Mouse (Mus musculus): ENCODE results near the gene Bcl2. TPM values are rescaled to one million over a fixed set of nuclear protein-coding genes. Genes with fewer than 3 reads are reported as not detected.

The Bcl2 gene
- total and polyA plus RNA-seq, 3 experiments, result 30.9 to 87.0 (median 38.8) TPM

DNA sequence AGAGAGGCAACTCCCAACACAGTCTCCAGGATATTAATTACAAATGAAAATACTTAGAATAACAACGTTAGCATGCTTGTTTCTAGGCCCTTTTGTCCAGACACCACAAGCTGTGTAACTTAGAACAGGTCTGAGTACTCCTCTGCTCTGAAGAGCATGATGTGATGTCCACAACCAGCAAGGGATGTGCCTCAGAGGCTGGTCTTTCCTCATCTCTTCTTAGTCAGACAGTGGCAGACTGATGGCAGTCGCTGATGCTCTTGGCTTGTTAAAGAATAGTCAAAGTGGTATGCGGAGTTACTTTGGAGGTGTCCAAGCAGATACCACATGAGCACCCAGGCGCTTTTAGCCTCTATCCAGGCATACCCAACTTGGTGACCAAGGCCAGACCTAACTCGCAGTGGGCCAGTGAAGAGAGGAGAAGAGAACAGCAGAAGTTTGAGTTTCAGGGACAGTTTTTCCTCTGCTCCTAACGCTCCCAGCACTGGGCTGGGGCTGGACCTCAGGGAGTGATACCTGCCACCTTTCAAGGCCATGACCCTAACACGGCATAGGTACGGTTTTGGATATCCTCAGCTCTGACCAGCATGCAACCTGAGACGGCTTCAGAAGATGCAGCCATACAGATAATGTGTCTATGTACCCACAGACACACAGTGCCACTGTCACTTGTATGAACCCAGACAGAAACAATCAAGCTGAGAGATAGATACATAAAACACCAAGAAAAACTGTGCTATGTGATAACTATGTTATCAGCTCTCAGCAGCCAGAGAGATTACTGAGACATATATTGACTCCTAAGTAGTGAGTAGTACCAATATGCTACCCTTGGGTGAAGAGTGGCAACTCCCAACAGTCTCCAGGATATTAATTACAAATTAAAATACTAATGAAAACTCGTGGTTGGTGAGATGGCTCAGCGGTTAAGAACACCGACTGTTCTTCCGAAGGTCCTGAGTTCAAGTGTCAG is 1.3 kb upstream of the Bcl2 start:
- TF ChIP-seq MYB (IDR thresholded peaks at IDR 0.05; ENCODE audit: low read depth, low read length) (no peak), TBP (IDR thresholded peaks at IDR 0.05; ENCODE audit: low read depth, low read length) (peak; percentile 37), POLR2A (IDR thresholded peaks at IDR 0.05; ENCODE audit: control insufficient read depth in 1 of 2, insufficient read depth in 1 of 2, low read depth in 1 of 2, low read length in 2 of 2, poor library complexity in 1 of 2) (peak; percentile 76 to 85; a peak in 3 of 4 replicates), POLR2AphosphoS5 (IDR thresholded peaks at IDR 0.05; ENCODE audit: borderline replicate concordance, low read depth, low read length) (peak; percentile 97), NELFE (IDR thresholded peaks at IDR 0.05; ENCODE audit: low read depth, low read length) (no peak), TAL1 (IDR thresholded peaks at IDR 0.05; ENCODE audit: low read length) (peak; percentile 50; the same call in 1 of the 2 replicates)
- peaks cover 0 to 20% of the 10 kb centered on the region in 2 experiments; a peak in 2 of 4 replicates for H3K36me3 ChIP-seq (ENCODE audit: control insufficient read depth in 1 of 2, insufficient read depth in 2 of 2, low read length in 2 of 2)
- H3K4me1 ChIP-seq (ENCODE audit: control insufficient read depth in 1 of 2, insufficient read depth in 2 of 2, low read length in 2 of 2), result peaks cover 7 to 12% of the 10 kb centered on the region in 2 experiments
- peaks cover 31% of the 10 kb centered on the region for H3K79me2 ChIP-seq (ENCODE audit: control insufficient read depth, insufficient read depth, low read length, poor library complexity)
- peak overlapping the region in 1 of 2 experiments; percentile 14; a peak in 2 of 4 replicates for H3K4me3 ChIP-seq (ENCODE audit: control insufficient read depth in 1 of 2, insufficient read depth in 1 of 2, low read depth in 2 of 2, low read length in 2 of 2)
- peak; percentile 91 for DNase-seq (ENCODE audit: low read depth, low spot score)
- H3K27me3 ChIP-seq (ENCODE audit: control insufficient read depth in 1 of 2, insufficient read depth in 2 of 2, low read length in 2 of 2), result no peaks in the 10 kb centered on the region
- H3K9ac ChIP-seq (ENCODE audit: control insufficient read depth, low read depth, low read length, poor library complexity, severe bottlenecking), result peak overlapping the region; percentile 75
- H3K27ac ChIP-seq (ENCODE audit: control insufficient read depth, low read depth, low read length), result peak overlapping the region; percentile 94
- H3K9me3 ChIP-seq (replicated peaks; ENCODE audit: insufficient read depth, low read length), result no peaks in the 10 kb centered on the region

GRCm38 (mm10) chr1:106714530-106714981 is 482 bp upstream of the Bcl2 start:
- DNase-seq (ENCODE audit: low read depth, low spot score), result peak; percentile 86

DNA sequence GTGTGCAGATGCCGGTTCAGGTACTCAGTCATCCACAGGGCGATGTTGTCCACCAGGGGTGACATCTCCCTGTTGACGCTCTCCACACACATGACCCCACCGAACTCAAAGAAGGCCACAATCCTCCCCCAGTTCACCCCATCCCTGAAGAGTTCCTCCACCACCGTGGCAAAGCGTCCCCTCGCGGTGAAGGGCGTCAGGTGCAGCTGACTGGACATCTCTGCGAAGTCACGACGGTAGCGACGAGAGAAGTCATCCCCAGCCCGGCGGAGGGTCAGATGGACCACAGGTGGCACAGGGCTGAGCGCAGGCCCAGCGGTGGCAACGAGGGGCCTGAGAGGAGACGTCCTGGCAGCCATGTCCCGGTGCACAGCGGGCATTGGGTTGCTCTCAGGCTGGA is 1.7 kb downstream of the Bcl2 start:
- Histone ChIP-seq H3K4me3 (ENCODE audit: control insufficient read depth in 1 of 2, insufficient read depth in 1 of 2, low read depth in 2 of 2, low read length in 2 of 2) (peak overlapping the region; percentile 77 to 83), H3K36me3 (ENCODE audit: control insufficient read depth in 1 of 2, insufficient read depth in 2 of 2, low read length in 2 of 2) (peaks cover 0 to 32% of the 10 kb centered on the region in 2 experiments; a peak in 2 of 4 replicates), H3K9me3 (replicated peaks; ENCODE audit: insufficient read depth, low read length) (no peaks in the 10 kb centered on the region), H3K27me3 (ENCODE audit: control insufficient read depth in 1 of 2, insufficient read depth in 2 of 2, low read length in 2 of 2) (no peaks in the 10 kb centered on the region), H3K79me2 (ENCODE audit: control insufficient read depth, insufficient read depth, low read length, poor library complexity) (peaks cover 56% of the 10 kb centered on the region), H3K4me1 (ENCODE audit: control insufficient read depth in 1 of 2, insufficient read depth in 2 of 2, low read length in 2 of 2) (peaks cover 15% of the 10 kb centered on the region in 2 experiments), H3K9ac (ENCODE audit: control insufficient read depth, low read depth, low read length, poor library complexity, severe bottlenecking) (peak overlapping the region; percentile 84), H3K27ac (ENCODE audit: control insufficient read depth, low read depth, low read length) (peak overlapping the region; percentile 92)
- peak; percentile 76 for DNase-seq (ENCODE audit: low read depth, low spot score)
- no peak for TF ChIP-seq JUND (IDR thresholded peaks at IDR 0.05; ENCODE audit: low read depth, low read length)
- no peak for TF ChIP-seq RAD21 (IDR thresholded peaks at IDR 0.05; ENCODE audit: low read depth, low read length)
- 0 out of 2 replicates have a peak, but pooled peaks have one; percentile 11 for TF ChIP-seq TBP (IDR thresholded peaks at IDR 0.05; ENCODE audit: low read depth, low read length)
- TF ChIP-seq MYC (IDR thresholded peaks at IDR 0.05; ENCODE audit: low read depth, low read length), result no peak
- no peak; the same call in 1 of the 2 replicates for TF ChIP-seq POLR2AphosphoS5 (IDR thresholded peaks at IDR 0.05; ENCODE audit: borderline replicate concordance, low read depth, low read length)
- no peak for TF ChIP-seq MAFK (IDR thresholded peaks at IDR 0.05; ENCODE audit: borderline replicate concordance, low read depth, low read length)
- TF ChIP-seq HCFC1 (IDR thresholded peaks at IDR 0.05; ENCODE audit: low read depth, low read length), result no peak
- TF ChIP-seq CTCF (IDR thresholded peaks at IDR 0.05 in 2 of 3, conservative IDR thresholded peaks at IDR 0.05 in 1 of 3; ENCODE audit: control insufficient read depth in 1 of 3, insufficient read depth in 1 of 3, low read depth in 2 of 3, low read length in 3 of 3, poor library complexity in 1 of 3, severe bottlenecking in 1 of 3), result peak in 2 of 3 experiments; percentile 62 to 69; a peak in 4 of 6 replicates
- TF ChIP-seq USF2 (IDR thresholded peaks at IDR 0.05; ENCODE audit: borderline replicate concordance in 1 of 2, insufficient read depth in 1 of 2, low read depth in 1 of 2, low read length in 2 of 2), result no peak
- no peak for TF ChIP-seq MXI1 (IDR thresholded peaks at IDR 0.05; ENCODE audit: low read depth, low read length)
- TF ChIP-seq ZNF384 (IDR thresholded peaks at IDR 0.05; ENCODE audit: low read depth, low read length), result no peak
- no peak for TF ChIP-seq GABPA (IDR thresholded peaks at IDR 0.05; ENCODE audit: low read depth, low read length)
- TF ChIP-seq POLR2A (IDR thresholded peaks at IDR 0.05; ENCODE audit: control insufficient read depth in 1 of 2, insufficient read depth in 1 of 2, low read depth in 1 of 2, low read length in 2 of 2, poor library complexity in 1 of 2), result peak in 1 of 2 experiments; percentile 48; a peak in 2 of 4 replicates
- TF ChIP-seq ZMIZ1 (IDR thresholded peaks at IDR 0.05; ENCODE audit: low read depth, low read length), result no peak
- TF ChIP-seq BHLHE40 (IDR thresholded peaks at IDR 0.05; ENCODE audit: borderline replicate concordance, low read depth, low read length), result no peak
- TF ChIP-seq ZC3H11A (IDR thresholded peaks at IDR 0.05; ENCODE audit: low read depth, low read length), result no peak

More at GRCm38 (mm10) chr1:106714530-106714981, 482 bp upstream of the Bcl2 start:
- peak overlapping the region; percentile 94 for H3K27ac ChIP-seq (ENCODE audit: control insufficient read depth, low read depth, low read length)
- peak overlapping the region; percentile 43 to 56 for H3K4me3 ChIP-seq (ENCODE audit: control insufficient read depth in 1 of 2, insufficient read depth in 1 of 2, low read depth in 2 of 2, low read length in 2 of 2)
- H3K9ac ChIP-seq (ENCODE audit: control insufficient read depth, low read depth, low read length, poor library complexity, severe bottlenecking), result peak overlapping the region; percentile 75
- no peaks in the 10 kb centered on the region for H3K9me3 ChIP-seq (replicated peaks; ENCODE audit: insufficient read depth, low read length)
- peaks cover 12% of the 10 kb centered on the region in 2 experiments for H3K4me1 ChIP-seq (ENCODE audit: control insufficient read depth in 1 of 2, insufficient read depth in 2 of 2, low read length in 2 of 2)
- TF ChIP-seq ZNF384 (IDR thresholded peaks at IDR 0.05; ENCODE audit: low read depth, low read length) (no peak), POLR2A (IDR thresholded peaks at IDR 0.05; ENCODE audit: control insufficient read depth in 1 of 2, insufficient read depth in 1 of 2, low read depth in 1 of 2, low read length in 2 of 2, poor library complexity in 1 of 2) (peak in 1 of 2 experiments; percentile 68; a peak in 2 of 4 replicates), ZKSCAN1 (IDR thresholded peaks at IDR 0.05; ENCODE audit: low read depth, low read length) (no peak), TBP (IDR thresholded peaks at IDR 0.05; ENCODE audit: low read depth, low read length) (0 out of 2 replicates have a peak, but pooled peaks have one; percentile 9), CHD2 (IDR thresholded peaks at IDR 0.05; ENCODE audit: low read length) (no peak)
- no peaks in the 10 kb centered on the region for H3K27me3 ChIP-seq (ENCODE audit: control insufficient read depth in 1 of 2, insufficient read depth in 2 of 2, low read length in 2 of 2)
- peaks cover 37% of the 10 kb centered on the region for H3K79me2 ChIP-seq (ENCODE audit: control insufficient read depth, insufficient read depth, low read length, poor library complexity)
- peaks cover 0 to 24% of the 10 kb centered on the region in 2 experiments; a peak in 2 of 4 replicates for H3K36me3 ChIP-seq (ENCODE audit: control insufficient read depth in 1 of 2, insufficient read depth in 2 of 2, low read length in 2 of 2)
